Mouse (Mus musculus): Measurements from ENCODE around the gene Rapgef4.

The Rapgef4 gene

DNA sequence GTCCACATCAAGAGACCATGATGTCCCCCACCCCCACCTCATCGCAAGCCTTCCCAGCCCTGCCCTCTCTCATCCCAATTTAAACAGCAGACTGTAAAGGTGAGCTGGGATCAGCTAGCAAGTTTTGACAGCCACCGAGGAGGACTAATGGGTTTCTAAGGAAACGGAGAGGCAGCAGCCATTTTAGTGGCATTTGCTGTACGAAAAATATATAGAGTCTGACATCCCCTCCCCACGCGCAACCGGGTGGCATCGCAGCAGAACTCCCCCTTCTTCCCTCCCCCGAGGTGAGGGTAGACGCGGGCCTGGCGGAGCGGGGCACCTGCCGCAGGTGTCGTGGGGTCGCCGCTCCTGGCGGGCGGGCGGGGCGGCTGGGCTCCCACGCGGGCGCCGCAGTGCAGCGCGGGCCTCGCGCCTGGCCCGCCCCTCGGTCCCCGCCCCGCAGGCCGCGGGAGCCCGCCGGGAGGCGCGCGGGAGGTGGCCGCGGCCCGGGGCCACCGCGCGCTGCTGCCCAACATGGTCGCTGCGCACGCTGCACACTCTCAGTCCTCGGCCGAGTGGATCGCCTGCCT is at the start of gene Rapgef4:
TSS of gene Rapgef4 (plus strand) at position 470 of the 572 bp plus-strand sequence.
- peak; percentile 14 for DNase-seq

DNA sequence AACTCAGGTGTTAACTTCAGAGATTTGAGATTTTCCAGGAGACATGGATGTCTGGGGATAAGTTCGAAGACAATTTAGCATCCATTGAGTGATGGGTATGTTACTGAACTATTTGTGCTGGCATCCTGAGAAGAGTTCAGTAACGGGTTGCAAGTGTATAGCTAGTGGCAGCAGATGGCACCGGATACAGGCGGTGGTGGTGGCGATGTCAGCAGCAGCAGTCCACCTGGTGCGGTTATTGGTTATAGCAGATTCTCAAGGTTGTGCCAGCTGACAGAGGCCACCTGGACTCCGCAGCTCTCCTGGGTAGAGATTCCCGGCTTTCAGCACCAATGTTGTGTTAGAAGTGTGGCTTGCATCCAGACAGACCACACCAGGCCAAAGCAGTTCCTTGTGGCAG is 47.0 kb upstream of the Rapgef4 start:
- no peak for DNase-seq

DNA sequence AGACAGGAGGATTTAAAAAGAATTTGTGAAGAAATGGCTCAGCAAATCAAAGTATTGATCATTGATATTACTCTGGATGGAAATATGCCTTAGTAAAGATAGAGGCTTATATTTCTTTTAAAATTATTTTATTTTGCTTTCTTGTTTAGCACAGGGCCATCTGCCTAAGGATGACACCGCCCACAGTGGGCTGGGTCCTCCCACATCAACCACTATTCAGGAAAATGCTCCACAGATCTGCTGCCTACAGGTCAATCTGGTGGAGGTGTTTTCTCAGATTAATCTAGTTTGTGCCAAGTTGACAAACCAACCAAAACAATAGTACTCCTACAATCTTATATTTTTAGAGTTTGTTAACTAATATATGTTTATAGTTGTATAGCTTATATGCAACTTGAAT is 44.3 kb upstream of the Rapgef4 start:
- no peak for DNase-seq

DNA sequence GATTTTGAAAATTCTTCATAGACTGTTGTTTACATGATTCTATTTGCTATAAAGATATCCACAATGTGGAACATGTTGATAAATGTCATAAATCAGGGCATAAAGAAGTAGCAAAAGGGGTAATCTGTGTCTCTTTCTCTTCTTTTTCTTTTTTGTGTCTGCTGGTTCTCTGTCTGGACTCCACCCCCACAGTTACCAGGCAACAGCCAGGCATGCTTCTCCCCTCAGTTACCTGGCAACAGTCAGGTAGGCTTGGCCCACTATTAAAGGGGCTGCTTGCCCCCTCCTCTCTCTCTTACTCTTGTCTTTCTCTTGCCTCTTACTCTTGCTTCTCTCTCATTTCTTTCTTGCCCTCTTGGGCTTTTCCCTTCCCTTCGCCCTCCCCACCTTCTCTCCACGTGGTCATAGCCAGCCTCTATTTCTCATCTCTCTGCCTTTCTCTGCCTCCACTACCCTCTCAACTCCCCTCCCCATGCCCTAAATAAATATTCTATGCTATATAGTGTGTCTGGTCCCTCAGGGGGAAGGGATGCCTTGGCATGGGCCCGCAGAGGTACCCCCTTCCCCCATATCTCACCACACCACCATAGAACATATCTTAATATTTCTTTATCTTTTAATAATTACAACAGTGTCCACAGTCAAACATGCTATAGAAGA is 43.3 kb upstream of the Rapgef4 start:
- DNase-seq = no peak

DNA sequence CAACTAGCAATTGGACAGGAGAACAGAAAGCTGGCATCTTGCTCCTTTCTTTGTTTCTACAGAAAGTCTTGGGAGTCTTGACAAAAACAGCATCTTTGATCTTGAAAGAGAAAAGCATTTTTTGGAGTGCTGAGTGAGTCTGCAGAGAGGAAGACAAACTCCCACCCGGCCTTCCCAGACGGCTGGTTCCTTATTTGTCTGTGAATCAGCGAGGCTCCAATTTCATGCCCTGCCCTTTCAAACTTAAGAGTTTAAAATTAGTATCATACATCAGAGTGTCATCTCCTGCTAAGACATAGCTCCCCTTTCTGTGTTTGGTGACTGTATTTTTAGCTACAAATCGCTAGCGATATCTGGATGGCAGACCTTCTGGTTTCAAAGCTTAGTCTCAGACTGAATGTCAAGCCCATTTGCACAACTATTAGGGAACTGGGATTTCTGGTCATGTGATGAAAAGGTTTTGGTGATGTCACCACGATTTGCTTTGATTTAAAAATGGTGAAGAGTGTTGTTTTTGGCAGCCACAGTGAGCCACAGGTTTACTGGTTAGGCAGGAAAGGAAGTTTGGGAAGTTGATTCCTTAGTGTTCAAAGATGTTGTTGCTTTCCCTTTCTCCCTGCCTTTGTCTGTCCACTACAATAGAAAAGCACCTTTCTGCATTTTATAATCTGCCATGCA is 42.2 kb upstream of the Rapgef4 start:
- no peak for DNase-seq

DNA sequence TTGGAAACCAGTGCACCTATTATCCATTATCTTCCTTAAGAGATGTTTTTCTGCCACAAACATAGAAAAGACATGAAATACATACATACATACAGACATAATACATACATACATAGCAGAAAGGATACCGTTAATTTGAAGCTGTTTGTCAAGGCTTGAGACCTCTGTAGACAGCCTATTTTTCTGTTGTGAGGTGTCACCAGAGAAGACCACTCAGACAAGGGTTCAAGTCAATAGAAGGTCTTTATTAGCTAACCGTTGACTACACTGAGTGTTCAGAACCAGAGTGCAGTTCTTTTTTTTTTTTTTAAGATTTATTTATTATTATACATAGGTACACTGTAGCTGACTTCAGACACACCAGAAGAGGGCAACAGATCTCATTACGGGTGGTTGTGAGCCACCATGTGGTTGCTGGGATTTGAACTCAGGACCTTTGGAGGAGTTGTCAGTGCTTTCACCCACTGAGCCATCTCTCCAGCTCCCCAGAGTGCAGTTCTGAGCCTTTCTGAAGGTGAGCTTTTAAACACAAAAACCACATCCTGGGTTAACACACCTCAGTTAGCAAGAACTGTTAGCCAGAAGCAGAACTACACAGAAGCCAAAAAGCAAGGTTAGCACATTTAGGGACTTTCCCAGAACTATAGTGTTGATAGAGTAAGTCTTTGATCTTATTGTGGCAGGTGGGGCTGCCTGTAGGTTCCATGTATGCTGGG is 39.9 kb upstream of the Rapgef4 start:
- no peak for DNase-seq

DNA sequence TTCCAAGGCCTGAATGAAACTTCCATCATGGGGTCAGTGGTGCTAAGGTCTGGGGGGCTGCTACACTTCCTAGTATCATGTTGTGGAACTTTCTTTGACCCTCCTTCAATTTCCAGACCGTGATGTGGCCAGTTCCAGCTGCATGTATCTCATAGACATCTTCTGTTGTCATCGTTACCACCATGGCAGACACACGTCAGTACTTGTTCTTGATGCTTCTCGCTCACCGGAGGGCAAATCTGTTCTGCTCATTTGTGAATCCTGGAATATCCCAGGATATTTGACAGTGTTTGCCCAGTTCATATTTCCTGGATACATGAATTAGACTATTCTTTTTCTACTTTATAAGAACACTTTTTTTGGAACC is 39.3 kb upstream of the Rapgef4 start:
- DNase-seq = no peak

DNA sequence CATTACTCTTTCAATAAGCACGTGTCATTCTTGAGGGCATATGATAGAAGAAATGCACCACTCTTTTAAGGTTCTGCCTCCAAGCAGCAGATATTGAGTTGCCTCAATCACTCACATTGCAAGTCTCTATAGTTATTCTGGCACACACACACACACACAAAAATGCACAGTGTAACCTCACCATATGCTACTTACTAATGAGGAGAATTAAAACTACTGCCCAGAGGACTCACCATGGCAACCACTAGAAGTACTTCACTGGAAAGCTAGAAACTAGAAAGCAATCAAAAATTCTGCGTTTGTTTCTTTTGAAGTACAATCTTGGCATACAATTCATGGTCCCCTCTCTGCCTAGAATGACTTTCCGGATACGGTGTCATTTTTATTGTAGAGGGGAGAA is 29.8 kb upstream of the Rapgef4 start:
- DNase-seq = no peak

DNA sequence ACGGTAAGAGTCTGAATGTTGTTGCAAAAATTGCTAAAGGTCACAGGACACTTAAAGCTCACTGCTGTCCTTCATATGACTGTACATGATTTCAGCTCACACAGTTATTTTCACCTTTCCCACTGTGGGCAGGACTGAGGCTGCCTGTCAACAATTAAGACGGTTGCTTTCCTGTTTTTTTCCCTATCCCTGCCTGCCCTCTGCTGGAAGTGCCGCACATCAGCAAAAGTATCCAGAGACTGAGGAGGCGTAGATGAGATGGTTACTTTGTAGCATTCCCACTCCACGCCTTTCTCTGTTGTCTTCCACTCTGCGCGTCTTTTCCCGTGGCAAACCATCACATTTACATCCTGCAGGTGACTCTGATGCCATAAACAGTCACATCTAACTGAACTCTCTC is 25.4 kb upstream of the Rapgef4 start:
- peak; percentile 78 for DNase-seq

DNA sequence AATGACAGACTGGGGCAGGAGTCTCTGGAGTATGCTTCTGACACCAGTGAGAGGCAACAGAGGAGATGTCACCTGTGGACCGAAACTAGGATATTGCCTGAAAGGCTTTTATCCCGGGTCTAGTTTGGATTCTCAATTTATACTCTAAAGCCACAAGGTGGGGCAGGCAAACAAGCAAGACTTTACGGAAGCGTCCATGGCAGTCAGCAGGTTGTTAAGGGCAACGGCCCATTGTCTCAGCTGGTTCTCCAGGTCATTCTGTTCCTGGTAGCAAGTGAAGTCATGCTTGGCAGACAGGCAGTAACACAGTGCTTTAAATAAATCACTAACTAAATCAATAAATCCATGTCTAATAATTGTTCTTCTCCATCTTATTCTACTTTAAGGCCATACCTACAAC is 24.6 kb upstream of the Rapgef4 start:
- no peak for DNase-seq

DNA sequence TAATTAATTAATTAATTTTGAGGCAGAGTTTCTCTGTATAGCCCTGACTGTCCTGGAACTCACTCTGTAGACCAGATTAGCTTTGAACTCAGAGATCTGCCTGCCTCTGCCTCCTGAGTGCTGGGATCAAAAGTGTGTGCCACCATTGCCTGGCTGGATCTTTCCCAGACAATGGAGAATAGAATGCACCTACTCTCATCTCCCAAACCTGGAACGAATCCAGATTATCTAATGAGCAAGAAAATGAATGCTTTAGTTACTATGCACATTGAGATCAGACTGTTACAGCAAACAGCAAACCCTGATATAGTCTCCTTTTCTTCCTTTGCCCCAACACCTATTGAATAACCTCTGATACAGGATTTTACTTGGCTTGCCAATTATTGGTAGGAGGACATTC is 23.1 kb upstream of the Rapgef4 start:
- DNase-seq = no peak

DNA sequence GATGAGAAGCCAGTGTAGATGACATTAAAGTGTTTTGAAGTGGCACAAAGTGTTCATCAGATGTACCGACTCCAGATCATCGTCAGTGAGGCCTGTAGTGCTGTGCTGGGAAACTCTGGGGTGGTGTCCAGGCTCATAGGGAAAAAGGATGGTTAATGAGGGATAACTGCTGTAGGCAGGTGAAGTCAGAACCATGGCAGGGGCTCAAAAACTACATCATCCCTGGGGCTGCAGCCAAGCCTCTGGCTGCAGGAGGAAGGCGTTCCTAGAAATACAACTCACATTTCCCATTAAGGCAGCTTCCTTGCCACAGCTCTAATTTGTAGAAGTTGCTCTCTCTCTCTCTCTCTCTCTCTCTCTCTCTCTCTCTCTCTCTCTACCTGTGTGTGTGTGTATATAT is 22.6 kb upstream of the Rapgef4 start:
- peak; percentile 17 for DNase-seq

DNA sequence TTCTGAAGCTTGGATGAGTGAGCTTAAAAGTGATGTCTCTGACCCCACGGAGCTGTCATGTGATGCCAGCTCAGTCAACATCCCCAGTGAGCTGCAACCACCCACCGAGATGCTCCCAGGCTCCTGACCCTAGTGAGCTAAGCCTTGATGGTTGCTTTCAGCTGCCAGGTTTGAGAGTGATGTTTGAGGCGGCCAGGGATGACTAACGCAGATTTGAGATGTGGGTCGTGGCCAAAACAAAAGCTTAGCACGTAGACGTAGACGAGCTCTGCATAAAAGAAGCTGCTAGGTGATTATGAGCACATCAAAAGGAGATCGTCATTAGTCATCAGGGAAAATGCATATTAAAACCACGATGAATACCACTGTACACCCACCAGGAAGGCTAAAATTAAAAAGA is 16.8 kb upstream of the Rapgef4 start:
- DNase-seq = no peak

DNA sequence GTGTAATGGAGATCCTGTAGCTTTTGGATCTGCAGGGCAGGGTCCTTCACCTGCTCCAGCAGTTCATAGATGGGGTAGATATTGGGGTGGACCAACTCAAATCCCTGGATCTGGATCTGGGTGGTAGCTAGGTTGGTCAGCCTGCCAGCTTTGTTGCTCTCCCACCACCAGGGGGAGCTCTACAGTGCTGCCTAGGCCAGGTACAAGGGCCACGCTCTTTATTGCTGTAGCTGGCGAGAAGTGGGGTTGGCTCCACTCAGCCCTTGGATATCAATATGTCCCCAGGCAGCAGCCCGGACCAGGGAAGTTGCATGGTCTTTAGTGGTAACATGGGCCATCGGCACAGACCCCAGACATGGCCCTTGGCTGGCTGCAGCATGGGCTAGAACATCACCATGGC is 15.6 kb upstream of the Rapgef4 start:
- peak; percentile 28 for DNase-seq

DNA sequence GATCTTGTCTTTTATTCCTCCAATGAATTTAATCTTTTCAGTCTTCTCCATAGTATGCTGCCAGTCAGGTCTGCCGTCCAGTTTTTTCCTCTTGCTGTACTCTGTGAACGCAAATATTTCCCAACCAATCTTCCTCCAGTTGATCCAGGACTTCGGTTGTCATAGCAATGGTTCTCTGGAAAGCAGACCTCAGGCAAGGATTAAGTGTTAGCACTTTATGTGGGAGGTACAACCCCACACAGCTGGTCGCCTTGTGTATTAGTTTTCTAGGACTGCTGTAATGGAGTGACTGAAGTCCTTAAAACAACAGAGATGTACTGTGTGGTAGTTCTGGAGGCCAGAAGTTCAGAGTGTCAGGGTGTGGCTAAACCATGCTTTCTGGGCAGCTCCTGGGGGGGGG is 14.3 kb upstream of the Rapgef4 start:
- DNase-seq = no peak

DNA sequence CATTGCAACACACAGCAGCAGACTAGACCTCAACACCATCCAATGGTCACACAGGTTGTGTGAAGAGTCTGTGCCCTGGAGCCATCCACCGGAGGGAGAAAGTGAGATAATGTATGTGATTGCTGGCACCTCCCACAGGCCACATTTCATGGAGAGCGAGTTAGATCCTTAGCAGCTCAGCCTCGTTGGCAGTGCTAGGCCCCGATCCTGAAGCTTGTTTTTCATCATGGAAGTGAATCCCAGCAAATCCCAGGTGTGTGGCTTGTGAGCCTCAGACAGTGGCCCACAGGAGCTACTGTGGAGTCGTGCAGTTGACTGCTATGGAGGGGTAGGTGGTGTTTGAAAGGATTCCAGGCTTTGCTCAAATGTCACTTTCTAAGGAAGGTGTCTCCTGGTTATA is 13.2 kb upstream of the Rapgef4 start:
- no peak for DNase-seq

DNA sequence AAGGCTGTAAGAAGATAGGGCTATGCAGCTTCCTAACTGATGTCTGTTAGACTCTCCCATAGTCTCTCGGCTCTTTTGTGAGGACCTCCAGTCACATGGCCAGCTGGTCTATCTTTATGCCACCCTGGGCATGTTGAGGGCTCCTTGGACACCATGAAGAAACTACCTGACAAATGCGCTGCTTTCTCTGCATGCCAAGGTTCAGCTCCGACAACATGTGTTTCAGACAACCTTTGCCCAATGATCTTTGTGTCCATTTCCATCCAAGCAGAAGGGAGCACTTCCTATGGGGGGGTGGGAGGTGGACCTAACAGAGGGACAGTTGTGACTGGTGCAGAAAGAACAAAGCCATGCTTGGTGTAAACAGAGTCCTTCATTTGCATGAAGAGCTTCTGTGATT is 7.4 kb upstream of the Rapgef4 start:
- DNase-seq = no peak

DNA sequence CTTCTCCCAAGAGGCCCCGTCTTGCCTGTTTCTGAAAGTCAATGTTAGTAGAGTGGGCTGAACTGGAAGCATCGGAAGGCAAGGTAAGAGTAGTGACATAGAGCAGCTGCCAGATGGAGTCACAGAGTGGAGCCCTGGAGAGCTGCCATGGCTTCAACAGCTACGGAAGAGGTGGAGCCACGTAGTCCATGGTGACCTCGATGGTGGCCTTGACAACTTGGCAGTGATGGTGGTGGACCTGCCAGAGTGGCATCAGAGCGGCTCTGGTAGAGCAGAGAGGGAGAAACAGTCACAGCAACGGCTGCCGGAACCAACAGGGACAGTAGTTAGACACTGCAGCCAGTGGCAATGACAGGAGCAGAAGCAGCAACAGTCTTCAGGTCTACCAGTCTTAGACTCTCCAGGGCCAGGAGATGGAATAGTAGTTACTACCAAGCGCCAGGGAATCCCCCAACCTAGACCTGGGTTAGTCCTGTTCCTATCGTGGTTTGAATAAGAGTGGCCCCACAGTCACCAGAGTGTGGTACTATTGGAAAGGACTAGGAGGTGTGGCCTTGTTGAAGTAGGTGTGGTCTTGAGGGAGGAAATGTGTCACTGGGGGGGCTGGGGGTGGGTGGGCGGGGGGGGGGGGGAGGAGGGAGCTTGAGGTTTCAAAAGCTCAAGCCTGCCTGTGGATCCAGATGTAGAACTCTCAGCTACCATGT is 6.7 kb upstream of the Rapgef4 start:
- no peak for DNase-seq

DNA sequence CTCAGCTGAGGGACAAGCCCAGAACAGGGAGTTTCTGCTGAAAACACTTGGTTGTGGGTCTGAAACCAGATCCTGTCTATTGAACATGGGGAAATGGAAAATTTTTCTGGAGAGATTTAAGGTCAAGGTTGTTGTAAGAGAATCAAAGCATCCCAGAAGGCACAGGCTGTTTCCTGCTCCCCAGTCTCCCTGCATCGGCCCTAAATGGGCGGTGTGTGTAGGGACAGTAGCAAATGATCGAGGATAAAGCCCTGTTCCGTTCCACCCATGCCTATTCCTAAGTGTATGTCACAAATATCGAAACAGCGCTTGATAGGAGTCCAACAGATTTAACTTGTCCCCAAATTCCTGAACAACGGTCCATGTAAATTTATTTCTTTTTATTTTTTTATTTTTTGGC is 1.1 kb upstream of the Rapgef4 start:
- no peak for DNase-seq

DNA sequence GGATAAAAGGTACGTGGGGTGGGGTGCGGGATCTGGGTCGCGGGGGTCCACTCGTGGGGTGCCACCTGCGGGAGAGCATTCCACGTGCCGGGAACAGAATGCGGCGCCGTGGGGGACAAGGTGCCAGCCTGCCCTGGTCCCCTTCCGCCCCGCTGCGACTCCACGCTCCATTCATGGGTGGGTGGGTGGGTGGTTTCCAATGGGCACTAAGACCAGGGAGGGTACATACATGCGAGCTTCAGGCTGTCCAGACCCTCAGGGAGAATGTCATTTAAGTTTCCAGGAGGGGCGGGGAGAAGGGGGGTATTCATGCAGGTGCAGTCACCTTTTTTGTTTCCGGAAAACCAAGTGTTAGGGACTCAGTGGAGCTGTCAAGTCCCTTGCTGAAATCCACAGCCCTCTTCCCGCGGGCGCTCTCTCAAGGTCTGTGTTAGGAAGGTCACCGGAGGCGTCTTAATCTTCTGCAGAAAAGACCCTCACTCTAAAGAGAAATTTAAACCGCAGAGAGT is 357 bp downstream of the Rapgef4 start:
- DNase-seq = no peak

DNA sequence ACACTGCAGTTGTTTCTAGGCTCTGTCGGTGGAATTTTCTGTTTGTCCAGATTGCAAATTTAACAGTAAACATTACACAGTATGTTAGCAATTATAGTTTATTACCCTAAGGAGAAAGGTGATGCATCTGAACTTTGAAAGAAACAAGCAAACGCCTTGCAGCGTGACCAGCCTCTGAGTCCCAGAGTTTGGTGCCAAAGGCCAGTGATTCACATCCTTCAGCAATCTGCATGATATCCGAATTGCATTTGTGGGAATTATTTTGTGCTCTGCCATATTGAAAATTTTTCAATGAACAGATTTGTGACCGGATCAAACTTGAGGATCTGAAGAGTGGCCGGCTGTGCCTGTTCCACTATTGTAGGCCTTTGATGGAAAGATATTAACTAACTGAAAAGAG is 856 bp downstream of the Rapgef4 start:
- no peak for DNase-seq

DNA sequence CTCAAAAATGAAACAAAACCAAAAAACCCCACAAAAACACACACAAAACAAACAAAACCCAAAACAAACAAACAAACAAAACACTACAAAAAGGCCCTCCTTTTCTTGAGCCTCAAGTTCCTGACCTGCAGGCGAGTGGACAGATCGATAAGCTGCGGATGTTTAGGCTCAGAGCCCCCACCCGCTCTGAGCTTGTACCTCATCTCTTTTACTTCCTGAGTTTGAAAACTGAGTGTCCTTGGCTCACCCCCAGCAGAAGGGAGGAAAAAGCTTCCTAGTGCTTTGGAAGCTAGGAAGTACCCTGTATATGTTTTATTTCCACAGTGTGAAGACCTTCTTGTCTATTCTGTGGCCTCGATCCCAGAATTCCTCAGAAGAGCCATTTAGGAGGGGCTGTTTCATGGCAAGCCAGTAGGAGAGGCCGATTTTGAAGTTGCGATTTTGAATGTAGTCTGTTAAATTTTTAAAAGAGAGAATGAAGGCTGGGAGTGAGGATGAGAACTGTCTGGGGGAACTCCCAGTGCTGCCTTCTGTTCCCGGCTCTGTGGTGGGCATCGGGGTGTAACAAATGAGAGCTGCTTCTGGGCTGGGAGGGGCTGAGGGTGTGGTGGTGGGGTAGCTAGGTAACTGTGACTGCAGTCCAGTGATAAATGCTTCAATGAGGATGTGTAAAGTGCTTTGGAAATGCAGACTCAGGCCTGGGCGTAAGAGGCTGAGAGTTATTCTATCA is 2.0 kb downstream of the Rapgef4 start:
- no peak for DNase-seq
